Mouse (Mus musculus): ENCODE data around the gene Bicc1.

DNA sequence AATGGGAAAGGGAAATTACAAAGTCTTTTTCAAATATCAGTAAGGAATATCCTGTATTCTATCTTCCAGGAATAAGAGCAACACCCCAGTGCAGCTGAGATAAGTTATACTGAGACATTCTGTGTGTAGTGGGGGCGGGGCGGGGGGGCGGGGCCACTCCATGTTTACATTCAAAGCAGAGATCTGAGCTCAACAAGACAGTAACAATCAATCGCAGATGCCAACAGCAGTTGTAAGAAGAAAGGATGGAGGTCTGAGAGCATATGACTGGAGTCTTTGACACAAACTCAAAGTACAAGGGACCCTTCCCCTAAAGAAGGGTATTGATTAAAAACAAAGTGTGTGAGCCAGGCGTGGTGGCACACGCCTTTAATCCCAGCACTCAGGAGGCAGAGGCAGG lies 54.7 kb downstream of the Bicc1 start:
- TF ChIP-seq CTCF (conservative IDR thresholded peaks at IDR 0.05; ENCODE audit: low read length): no peak
- no peak for TF ChIP-seq NANOG (IDR thresholded peaks at IDR 0.05; ENCODE audit: borderline replicate concordance, low read length)
- no peak for TF ChIP-seq POU5F1 (IDR thresholded peaks at IDR 0.05; ENCODE audit: borderline replicate concordance, low read length)

Measured in E14TG2a.4 (cell line).